Mouse (Mus musculus) kidney, postnatal 14 days (tissue): ENCODE data around the gene Celsr3.

Experiments
- DNase-seq: peaks from one replicate; pipeline ENCODE4 v3.0.0; 2022; ENCODE audit warnings: mixed read lengths

Gene Celsr3

DNA sequence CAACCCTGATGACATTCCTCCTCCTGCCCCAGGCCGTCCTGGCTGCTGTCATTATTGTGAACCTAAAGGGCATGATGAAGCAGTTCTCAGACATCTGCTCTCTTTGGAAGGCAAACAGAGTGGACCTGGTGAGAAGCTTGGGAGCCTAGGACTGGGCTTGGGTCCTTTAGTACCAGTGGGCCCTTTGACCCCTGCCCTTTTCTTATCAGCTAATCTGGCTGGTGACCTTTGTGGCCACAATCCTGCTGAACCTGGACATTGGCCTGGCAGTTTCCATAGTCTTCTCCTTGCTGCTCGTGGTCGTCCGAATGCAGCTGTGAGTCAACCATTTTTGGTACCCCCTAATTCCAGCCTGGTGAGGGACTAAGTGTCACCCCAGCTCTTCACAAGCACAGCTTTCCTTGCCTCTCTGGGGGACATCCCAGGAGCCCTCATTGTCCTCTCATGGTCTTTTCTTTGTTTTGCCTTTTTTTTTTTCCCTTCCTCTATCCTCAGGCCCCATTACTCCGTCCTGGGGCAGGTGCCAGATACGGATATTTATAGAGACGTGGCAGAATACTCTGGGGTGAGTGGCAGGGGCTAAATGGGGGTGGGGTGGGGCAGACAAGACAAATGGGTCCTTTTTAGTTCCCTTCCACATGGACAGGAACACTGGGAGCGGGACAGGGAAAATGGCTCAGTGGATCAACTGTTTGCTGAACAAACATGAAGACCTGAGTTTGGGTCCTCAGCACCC, 32.8 kb downstream of the Celsr3 start:
- no peak for DNase-seq
